Mouse (Mus musculus): ENCODE measurements around the gene Gsdma2.

- TF ChIP-seq POLR2A (IDR thresholded peaks at IDR 0.05; ENCODE audit: control insufficient read depth, low read depth, low read length) (no peak), CTCF (IDR thresholded peaks at IDR 0.05; ENCODE audit: control insufficient read depth, insufficient read depth, insufficient replicate concordance, low read depth, low read length) (no peak)
These were observed 48.8 kb downstream of the Gsdma2 start for GRCm38 (mm10) chr11:98695408-98695807.
